ENCODE assay signal across 18 mouse cellular contexts in the genomic region with DNA sequence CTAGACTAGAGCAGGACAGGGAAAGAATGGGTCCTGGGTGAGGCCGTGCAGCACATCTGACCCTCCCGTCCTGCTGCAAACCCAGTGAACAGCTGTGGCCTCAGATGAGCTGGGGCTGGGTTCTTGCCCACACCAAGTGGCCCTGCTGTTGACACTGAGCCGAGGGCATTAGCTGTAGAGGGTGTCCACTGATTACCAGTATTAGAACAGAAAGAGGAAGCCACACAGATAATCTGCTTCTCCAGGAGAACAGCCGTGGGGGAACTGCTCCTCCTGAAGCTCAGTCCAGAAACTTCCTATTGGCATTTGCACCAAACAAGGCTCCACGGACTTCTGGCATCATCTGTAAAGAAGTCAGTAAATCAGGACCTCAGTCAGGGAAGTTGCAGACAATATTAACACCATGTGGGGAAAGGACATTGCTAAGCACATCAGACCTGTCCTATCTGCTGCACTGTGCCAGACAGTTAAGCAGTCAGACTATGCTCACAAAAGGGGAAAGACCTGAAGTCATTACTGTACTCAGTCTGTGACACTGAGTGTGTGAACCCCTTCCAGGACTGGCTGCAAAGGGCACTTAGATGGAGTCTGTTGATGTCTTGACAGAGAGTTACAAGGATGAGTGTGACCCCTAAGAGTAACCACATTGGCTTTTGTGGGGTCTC. TPM values are rescaled to one million over a fixed set of nuclear protein-coding genes. Genes with fewer than 3 reads are reported as not detected.
DNase-seq lines count a peak whose midpoint lies in the region; ATAC-seq and TF ChIP-seq lines count a peak whose summit lies in the region.
"Had no signal": no experiment of that assay in that cellular context is flagged by ENCODE, and none has a peak within 500 bp of the region (broad histone marks: within the 10 kb centered on the region; RNA-seq: fewer than 3 reads in every experiment).

No protein-coding gene starts in this region.

- H3K4me2 ChIP-seq in liver, embryonic 11.5 days, result no peak overlapping the region
- no peak overlapping the region for H3K4me2 ChIP-seq in liver, postnatal 0 days (ENCODE audit: low read depth, low read length)
- H3K4me2 ChIP-seq: heart, embryonic 13.5 days; limb, embryonic 15.5 days; midbrain, embryonic 11.5 days; stomach, embryonic 15.5 days had no signal

- DNase-seq in liver, adult 2 months (ENCODE audit: extremely low read depth, low read depth, low spot score), result peak; percentile 17
- no peak for DNase-seq in liver, embryonic 11.5 days (ENCODE audit: low spot score)
- peak; percentile 47 for DNase-seq in gastrocnemius, adult 18-20 months (ENCODE audit: low spot score)
- no peak for DNase-seq in liver, postnatal 0 days
- peak; percentile 44 for DNase-seq in retina, postnatal 7 days (ENCODE audit: low read depth, low spot score)
- DNase-seq in adrenal gland, postnatal 36 days, result no peak
- no peak for DNase-seq in forebrain, embryonic 10.5 days (ENCODE audit: extremely low spot score, low spot score)
- DNase-seq: cerebellum, adult 11 months; heart, postnatal 36 days had no signal

- TF ChIP-seq CTCF in liver, adult 2 months (IDR thresholded peaks at IDR 0.05; ENCODE audit: low read depth, low read length), result no peak
- TF ChIP-seq CTCF in liver, postnatal 0 days (IDR thresholded peaks at IDR 0.05; ENCODE audit: low read depth), result no peak

- no peaks in the 10 kb centered on the region for H3K4me1 ChIP-seq in liver, adult 2 months (ENCODE audit: control insufficient read depth, insufficient read depth, low read length)
- peaks cover 7% of the 10 kb centered on the region for H3K4me1 ChIP-seq in liver, embryonic 11.5 days (replicated peaks; ENCODE audit: control insufficient read depth, insufficient read depth, low read length)
- no peaks in the 10 kb centered on the region; the same call in 1 of the 2 replicates for H3K4me1 ChIP-seq in liver, postnatal 0 days (ENCODE audit: insufficient read depth)
- H3K4me1 ChIP-seq in forebrain, embryonic 10.5 days, result no peaks in the 10 kb centered on the region
- H3K4me1 ChIP-seq: stomach, embryonic 15.5 days had no signal

- H3K9me3 ChIP-seq in liver, embryonic 11.5 days (ENCODE audit: control insufficient read depth, low read length), result no peaks in the 10 kb centered on the region
- no peaks in the 10 kb centered on the region for H3K9me3 ChIP-seq in liver, postnatal 0 days (ENCODE audit: low read length)
- no peaks in the 10 kb centered on the region for H3K9me3 ChIP-seq in forebrain, embryonic 10.5 days
- H3K9me3 ChIP-seq: heart, embryonic 13.5 days; limb, embryonic 15.5 days; stomach, embryonic 15.5 days had no signal

- no peak overlapping the region for H3K27ac ChIP-seq in liver, adult 2 months (replicated peaks; ENCODE audit: insufficient read depth, low read depth, low read length)
- no peak overlapping the region for H3K27ac ChIP-seq in liver, embryonic 11.5 days (ENCODE audit: low read depth, low read length)
- H3K27ac ChIP-seq in liver, postnatal 0 days (ENCODE audit: low read depth), result no peak overlapping the region
- H3K27ac ChIP-seq in forebrain, embryonic 10.5 days, result no peak overlapping the region
- H3K27ac ChIP-seq: heart, embryonic 13.5 days; limb, embryonic 15.5 days; stomach, embryonic 15.5 days had no signal

- no peaks in the 10 kb centered on the region for H3K79me2 ChIP-seq in liver, adult 2 months (ENCODE audit: control insufficient read depth, insufficient read depth, low read length)

- no peak overlapping the region for H3K9ac ChIP-seq in liver, adult 2 months (ENCODE audit: low read depth, low read length)
- no peak overlapping the region for H3K9ac ChIP-seq in liver, embryonic 11.5 days (ENCODE audit: low read depth, low read length)
- H3K9ac ChIP-seq in liver, postnatal 0 days (replicated peaks), result no peak overlapping the region
- H3K9ac ChIP-seq: heart, embryonic 13.5 days; limb, embryonic 15.5 days; stomach, embryonic 15.5 days had no signal

- no peak for TF ChIP-seq EP300 in liver, postnatal 0 days (IDR thresholded peaks at IDR 0.05; ENCODE audit: low read depth)

- H3K36me3 ChIP-seq in liver, adult 2 months (ENCODE audit: control insufficient read depth, insufficient read depth, low read length), result peaks cover 62% of the 10 kb centered on the region
- peaks cover 58% of the 10 kb centered on the region for H3K36me3 ChIP-seq in liver, embryonic 11.5 days (ENCODE audit: control insufficient read depth, insufficient read depth, low read length)
- H3K36me3 ChIP-seq in liver, postnatal 0 days (replicated peaks; ENCODE audit: insufficient read depth, low read length), result peaks cover 93% of the 10 kb centered on the region
- peaks cover 94% of the 10 kb centered on the region for H3K36me3 ChIP-seq in forebrain, embryonic 10.5 days (replicated peaks)

- no peak for ATAC-seq in liver, embryonic 11.5 days (replicated peaks; ENCODE audit: low FRiP score)
- ATAC-seq in liver, postnatal 0 days, result peak; percentile 10; the same call in 1 of the 2 replicates
- ATAC-seq in monocyte, adult 5-6 weeks (replicated peaks; ENCODE audit: insufficient number of reproducible peaks, low FRiP score, low TSS enrichment, poor library complexity, severe bottlenecking), result no peak
- ATAC-seq: hindbrain, embryonic 16.5 days; intestine, postnatal 0 days had no signal

- TF ChIP-seq POLR2A in liver, adult 2 months (IDR thresholded peaks at IDR 0.05; ENCODE audit: extremely low read depth, insufficient read depth, low read length), result no peak

- 67% methylated on average over 5 of the region's 5 CpGs for WGBS in liver, adult 2 months
- WGBS in liver, embryonic 11.5 days, result 40% methylated on average over 5 of the region's 5 CpGs
- 42% methylated on average over 5 of the region's 5 CpGs for WGBS in liver, postnatal 0 days (ENCODE audit: insufficient replicate concordance)
- 85% methylated on average over 5 of the region's 5 CpGs for WGBS in forebrain, embryonic 10.5 days

- no peak overlapping the region for H3K4me3 ChIP-seq in liver, adult 2 months (ENCODE audit: insufficient read depth, low read depth, low read length)
- H3K4me3 ChIP-seq in liver, embryonic 11.5 days (ENCODE audit: low read depth, low read length), result no peak overlapping the region
- no peak overlapping the region for H3K4me3 ChIP-seq in liver, postnatal 0 days (ENCODE audit: low read depth, low read length)
- no peak overlapping the region for H3K4me3 ChIP-seq in forebrain, embryonic 10.5 days
- H3K4me3 ChIP-seq: erythroblast, embryonic 14.5 days; heart, embryonic 13.5 days; limb, embryonic 15.5 days; stomach, embryonic 15.5 days had no signal

- no peaks in the 10 kb centered on the region for H3K27me3 ChIP-seq in liver, adult 2 months (ENCODE audit: control insufficient read depth, insufficient read depth, low read length)
- no peaks in the 10 kb centered on the region for H3K27me3 ChIP-seq in liver, embryonic 11.5 days (replicated peaks; ENCODE audit: control insufficient read depth, insufficient read depth, low read length)
- H3K27me3 ChIP-seq in liver, postnatal 0 days (ENCODE audit: insufficient read depth, low read length), result no peaks in the 10 kb centered on the region
- no peaks in the 10 kb centered on the region for H3K27me3 ChIP-seq in forebrain, embryonic 10.5 days (ENCODE audit: poor library complexity, severe bottlenecking)
- H3K27me3 ChIP-seq: heart, embryonic 13.5 days; limb, embryonic 15.5 days; stomach, embryonic 15.5 days had no signal

RNA-seq across cellular contexts. Expression of a gene that starts 22.2 kb away (rescaled TPM):
- not detected in 2 replicates for total RNA-seq in liver, adult 2 months (2014; rRNA removed)
- polyA plus RNA-seq in liver, adult 2 months (2012; rRNA removed), result not detected in 2 replicates
- polyA plus RNA-seq in liver, embryonic 11.5 days (2014; fragmentation: Nextera tagmentation; extraction: Ambion mirVana), result 0.08 TPM in 1 of 2 replicates, not detected in the other
- not detected for total RNA-seq in gastrocnemius, adult 18-20 months (2021)
- polyA plus RNA-seq in liver, postnatal 0 days (2015; fragmentation: Nextera tagmentation; extraction: Ambion mirVana), result 0.05 TPM in 1 of 2 replicates, not detected in the other
- under 1 TPM; 0.30 to 0.33 TPM for total RNA-seq in adrenal gland, postnatal 36 days (2021)
- 0.57 to 0.87 TPM in 2 of 3 replicates, not detected in the other for total RNA-seq in monocyte, adult 5-6 weeks (2017)
- polyA plus RNA-seq in forebrain, embryonic 10.5 days (2016; fragmentation: Nextera tagmentation; extraction: Ambion mirVana), result 0.14 and 0.29 TPM in 2 replicates
- polyA plus RNA-seq: heart, embryonic 13.5 days; intestine, postnatal 0 days; thymus, postnatal 0 days had no signal

RNA-seq across cellular contexts. Expression of a gene that starts 27.0 kb away (rescaled TPM):
- total RNA-seq in liver, adult 2 months (2014; rRNA removed), result 137 and 149 TPM in 2 replicates
- polyA plus RNA-seq in liver, adult 2 months (2012; rRNA removed), result 95.9 and 110 TPM in 2 replicates
- polyA plus RNA-seq in liver, embryonic 11.5 days (2014; fragmentation: Nextera tagmentation; extraction: Ambion mirVana), result 160 and 164 TPM in 2 replicates
- total RNA-seq in gastrocnemius, adult 18-20 months (2021), result 100 to 1,000 TPM; 129 to 137 TPM
- 193 and 199 TPM in 2 replicates for polyA plus RNA-seq in liver, postnatal 0 days (2015; fragmentation: Nextera tagmentation; extraction: Ambion mirVana)
- total RNA-seq in adrenal gland, postnatal 36 days (2021), result 100 to 1,000 TPM; 332 to 479 TPM
- 188 to 275 TPM (median 228 TPM) in 3 replicates for total RNA-seq in monocyte, adult 5-6 weeks (2017)
- polyA plus RNA-seq in forebrain, embryonic 10.5 days (2016; fragmentation: Nextera tagmentation; extraction: Ambion mirVana), result 109 and 110 TPM in 2 replicates

RNA-seq across cellular contexts. Expression of a gene that starts 40.5 kb away (rescaled TPM):
- 17.4 and 18.0 TPM in 2 replicates for total RNA-seq in liver, adult 2 months (2014; rRNA removed)
- 24.3 and 25.7 TPM in 2 replicates for polyA plus RNA-seq in liver, adult 2 months (2012; rRNA removed)
- 52.3 and 66.2 TPM in 2 replicates for polyA plus RNA-seq in liver, embryonic 11.5 days (2014; fragmentation: Nextera tagmentation; extraction: Ambion mirVana)
- total RNA-seq in gastrocnemius, adult 18-20 months (2021), result 10 to 100 TPM; 68.0 to 69.4 TPM
- polyA plus RNA-seq in liver, postnatal 0 days (2015; fragmentation: Nextera tagmentation; extraction: Ambion mirVana), result 18.4 and 20.4 TPM in 2 replicates
- 10 to 100 TPM; 63.0 to 68.1 TPM for total RNA-seq in adrenal gland, postnatal 36 days (2021)
- total RNA-seq in monocyte, adult 5-6 weeks (2017), result 14.5 to 17.4 TPM (median 16.4 TPM) in 3 replicates
- polyA plus RNA-seq in forebrain, embryonic 10.5 days (2016; fragmentation: Nextera tagmentation; extraction: Ambion mirVana), result 51.5 and 52.7 TPM in 2 replicates

Comparison
In these comparisons a context has a peak if more than half of its experiments do, and no peak if none do; other contexts are left out.
1. DNase-seq: peak in liver, adult 2 months (single experiment), gastrocnemius, adult 18-20 months (single experiment) and retina, postnatal 7 days (single experiment); none in liver, embryonic 11.5 days (single experiment), liver, postnatal 0 days (single experiment), adrenal gland, postnatal 36 days (0 of 2) and forebrain, embryonic 10.5 days (single experiment).